Mouse (Mus musculus) layer of hippocampus, postnatal 36 days (tissue): Measurements from ENCODE around the gene Wdr72. TPM values are rescaled to one million over a fixed set of nuclear protein-coding genes. Genes with fewer than 3 reads are reported as not detected.

ENCODE experiments used
- DNase-seq, 2 experiments: peaks; one replicate each; pipeline ENCODE4 v3.0.0; 2022
- total RNA-seq, 2 experiments: library from RNA; stranded (reverse); gene quantifications; 2 replicates each; pipeline ENCODE4 v1.2.3; 2021

Wdr72 gene
- total RNA-seq: under 1 TPM in 1 of 2 experiments, not detected in 1; 0.28 TPM

DNA sequence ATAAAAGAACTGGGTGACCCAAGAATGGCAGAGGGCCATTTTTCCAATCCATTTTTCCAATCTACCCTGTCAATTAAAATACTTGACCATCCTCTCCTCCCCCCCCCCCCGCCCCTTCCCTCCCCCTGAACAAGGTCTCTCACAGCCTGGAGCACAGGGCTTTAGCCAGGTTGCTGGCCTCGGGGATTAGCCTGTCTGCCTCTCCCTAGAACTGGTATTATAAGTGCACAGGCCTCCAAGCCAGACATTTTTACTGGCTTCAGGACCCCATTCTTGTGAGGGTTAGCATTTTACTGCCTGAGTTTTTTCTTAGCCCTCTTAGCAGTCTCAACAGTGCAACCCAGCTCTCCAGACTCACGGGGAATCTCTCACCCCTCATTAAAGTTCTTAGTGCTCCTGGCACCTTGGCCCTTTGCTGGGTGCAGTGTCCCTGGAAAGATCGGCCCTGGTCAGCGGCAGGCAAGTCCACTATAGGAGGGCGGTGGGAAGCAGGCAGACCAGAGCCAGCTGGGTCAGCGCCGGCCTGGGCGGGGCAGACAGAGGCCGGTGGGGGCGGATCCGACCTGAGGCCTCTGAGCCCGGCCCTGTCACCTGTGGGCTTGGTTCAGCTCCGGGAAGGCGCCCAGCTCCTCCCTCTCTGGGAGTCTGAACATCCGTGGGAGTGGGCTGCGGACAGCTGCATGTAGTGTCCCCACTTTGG is at the start of gene Wdr72:
Wdr72 (plus strand) TSS at position 596 of the 700 bp plus-strand sequence.
- no peak for DNase-seq

DNA sequence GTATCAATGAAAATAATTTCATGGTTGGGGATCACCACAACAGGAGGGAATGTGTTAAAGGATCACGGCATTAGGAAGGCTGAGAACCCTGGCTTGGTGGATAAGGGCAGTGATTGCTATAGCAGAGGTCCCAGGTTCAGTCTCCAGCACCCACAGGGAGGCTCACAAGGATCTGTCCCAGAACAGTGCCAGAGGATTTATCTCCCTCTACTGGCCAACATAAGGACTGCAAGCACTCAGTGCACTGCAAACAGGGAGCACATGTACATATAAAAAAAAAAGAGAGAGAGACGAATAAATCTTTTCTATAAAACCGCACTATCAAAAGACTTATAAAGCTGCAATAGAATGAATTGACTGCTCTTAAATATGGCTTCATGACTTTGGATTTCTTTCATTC is 43.9 kb upstream of the Wdr72 start:
- DNase-seq: no peak

DNA sequence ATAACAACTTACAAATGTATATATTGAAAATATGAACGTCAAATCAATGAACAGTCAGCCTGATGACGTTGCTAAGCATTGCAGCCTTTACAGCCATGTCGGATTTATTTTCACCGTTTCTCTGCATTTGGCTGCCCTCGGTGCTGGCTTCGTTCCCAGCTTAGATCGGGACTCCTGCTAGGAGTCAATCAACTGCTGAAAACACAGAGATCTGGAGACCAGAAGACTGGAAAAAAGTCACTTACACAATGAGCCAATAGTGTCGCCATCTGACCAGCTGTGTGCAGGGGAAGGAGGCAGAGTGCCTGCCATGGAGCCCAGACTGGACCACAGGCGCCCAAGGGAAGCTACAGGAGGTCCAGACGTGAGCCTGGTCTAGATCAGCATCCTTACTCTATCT is 43.4 kb upstream of the Wdr72 start:
- no peak for DNase-seq

DNA sequence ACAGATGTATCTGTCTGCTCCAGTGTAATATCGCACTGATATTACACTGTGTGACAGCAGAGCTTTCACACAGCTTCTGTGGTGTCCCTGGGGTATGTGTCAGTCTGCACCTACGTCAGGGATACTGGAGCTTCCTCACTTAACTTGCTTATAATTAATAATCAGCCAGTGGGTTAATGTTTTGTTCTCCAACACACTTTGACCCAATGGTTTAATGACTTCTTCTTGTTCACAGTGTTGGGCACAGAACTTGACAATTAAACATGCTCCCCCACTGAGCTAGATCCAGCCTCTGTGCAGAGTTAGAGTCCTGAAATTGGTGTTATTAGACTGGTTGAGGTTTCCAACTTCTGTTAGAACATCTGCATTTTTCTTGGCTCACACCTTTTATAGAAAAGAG is 34.2 kb upstream of the Wdr72 start:
- DNase-seq: no peak

GRCm38 (mm10) chr9:74078458-74078857 is 31.7 kb upstream of the Wdr72 start:
- DNase-seq: no peak

- no peak for DNase-seq
These were observed 29.9 kb upstream of the Wdr72 start for GRCm38 (mm10) chr9:74080241-74080640.

GRCm38 (mm10) chr9:74101591-74101990 is 8.6 kb upstream of the Wdr72 start:
- no peak for DNase-seq

- DNase-seq: no peak
These were observed 7.5 kb upstream of the Wdr72 start for GRCm38 (mm10) chr9:74102615-74103014.

GRCm38 (mm10) chr9:74110461-74110816 is 283 bp downstream of the Wdr72 start:
- no peak for DNase-seq

DNA sequence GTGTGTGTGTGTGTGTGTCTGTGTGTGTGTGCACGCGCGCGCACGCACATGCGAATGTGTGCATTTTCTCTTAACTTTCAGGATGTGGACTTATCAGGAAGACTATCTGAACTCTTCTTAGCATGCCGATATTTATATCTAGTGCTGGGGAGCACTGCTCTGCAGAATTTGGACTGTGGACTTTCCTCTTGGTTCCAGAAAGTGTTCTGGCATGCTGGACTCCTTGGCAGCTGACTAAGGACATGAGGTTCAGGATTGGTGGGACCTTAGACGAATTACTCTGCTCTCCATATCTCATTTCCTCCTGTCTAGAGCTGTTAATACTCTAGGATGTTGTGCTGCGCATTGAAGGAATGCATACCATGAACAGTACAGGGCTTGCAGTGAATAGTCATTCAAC is 2.4 kb downstream of the Wdr72 start:
- DNase-seq: no peak

GRCm38 (mm10) chr9:74126222-74126621 is 16.1 kb downstream of the Wdr72 start:
- DNase-seq: no peak

DNA sequence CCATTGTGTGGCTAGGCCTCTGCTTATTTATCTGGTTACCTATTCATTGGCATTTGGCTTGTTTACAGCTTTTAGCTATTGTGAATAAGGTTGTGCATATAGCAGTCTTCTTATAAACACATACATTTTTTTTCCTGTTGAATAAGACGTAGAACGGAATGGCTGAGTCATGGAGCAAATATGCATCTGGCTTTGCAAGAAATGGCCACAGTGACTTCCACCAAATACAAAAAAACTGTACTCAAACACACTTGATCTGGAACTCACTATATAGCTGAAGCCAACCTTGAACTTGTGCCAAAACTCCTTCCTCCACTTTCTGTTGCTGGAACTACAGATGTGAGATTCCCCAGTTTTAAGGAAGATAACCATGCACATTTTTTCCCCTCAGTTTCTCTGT is 23.9 kb downstream of the Wdr72 start:
- no peak for DNase-seq

DNA sequence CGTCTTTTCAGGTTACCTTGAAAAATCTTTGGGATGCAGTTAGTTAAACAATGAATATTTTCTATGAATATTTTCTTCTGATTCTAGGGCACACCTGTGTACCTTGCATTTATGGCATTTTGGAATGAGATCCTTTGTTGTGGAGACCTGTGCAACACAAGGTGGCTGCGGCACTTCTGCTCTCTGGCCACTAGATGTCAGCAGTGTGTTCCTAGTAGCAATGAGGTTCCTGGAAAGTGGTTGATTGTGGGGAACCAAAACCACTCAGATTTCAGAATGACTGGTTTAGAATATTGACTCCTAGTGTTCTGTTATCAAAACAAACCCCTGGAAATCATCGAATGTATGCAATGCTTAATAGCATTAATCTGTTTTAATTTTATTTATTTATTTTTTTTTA is 31.7 kb downstream of the Wdr72 start:
- DNase-seq: peak; percentile 58 to 63

GRCm38 (mm10) chr9:74142705-74143104 is 32.5 kb downstream of the Wdr72 start:
- DNase-seq: no peak

DNA sequence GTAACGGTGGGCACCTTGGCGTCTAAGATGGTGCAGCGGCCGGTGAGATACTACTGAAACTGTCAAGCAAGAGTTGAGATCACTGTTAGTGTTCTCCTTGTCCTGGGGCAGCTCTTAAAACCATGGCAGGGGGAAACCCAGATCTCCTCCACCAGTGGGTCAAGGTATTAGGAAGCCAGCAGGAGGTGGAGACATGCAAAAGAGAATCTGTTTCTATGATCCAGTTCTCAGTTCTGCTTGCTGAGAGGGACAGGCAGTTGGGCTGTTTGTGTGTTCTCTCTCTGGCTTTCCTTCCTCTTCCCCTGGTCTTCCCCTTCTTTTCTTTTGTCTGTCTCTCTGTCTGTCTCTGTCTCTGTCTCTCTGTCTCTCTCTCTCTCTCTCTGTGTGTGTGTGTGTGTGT is 35.0 kb downstream of the Wdr72 start:
- no peak for DNase-seq

GRCm38 (mm10) chr9:74148306-74148705 is 38.1 kb downstream of the Wdr72 start:
- no peak for DNase-seq

DNA sequence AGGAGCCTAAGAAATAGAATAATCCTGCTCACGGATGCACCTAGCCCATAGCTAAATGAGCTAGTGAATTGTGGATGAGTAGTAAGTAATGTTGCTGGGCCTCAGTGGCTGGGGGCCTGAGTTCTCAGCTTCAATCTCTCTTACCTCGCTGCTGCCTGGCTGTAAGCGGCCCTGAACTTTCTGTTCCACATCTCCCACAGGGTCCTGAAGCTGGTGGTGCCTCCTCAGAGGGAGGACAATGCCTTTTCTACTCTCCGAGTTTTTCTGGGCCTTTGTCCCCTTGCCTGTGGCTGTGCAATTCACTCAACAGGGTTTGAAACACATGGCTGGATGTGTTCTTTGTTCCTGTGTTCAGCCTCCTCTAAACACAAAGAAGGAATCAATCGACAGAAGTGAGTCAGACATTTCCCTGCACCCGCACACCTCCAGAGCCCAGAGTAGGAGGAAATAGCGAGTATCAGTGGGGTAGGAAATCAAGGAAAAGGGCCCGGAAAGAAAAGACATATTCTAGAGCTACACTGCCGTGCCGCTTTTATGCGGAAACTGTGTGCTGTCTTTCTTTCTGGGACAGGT is 50.3 kb downstream of the Wdr72 start:
- no peak for DNase-seq

- no peak for DNase-seq
These were observed 55.5 kb downstream of the Wdr72 start for GRCm38 (mm10) chr9:74165697-74166096.

DNA sequence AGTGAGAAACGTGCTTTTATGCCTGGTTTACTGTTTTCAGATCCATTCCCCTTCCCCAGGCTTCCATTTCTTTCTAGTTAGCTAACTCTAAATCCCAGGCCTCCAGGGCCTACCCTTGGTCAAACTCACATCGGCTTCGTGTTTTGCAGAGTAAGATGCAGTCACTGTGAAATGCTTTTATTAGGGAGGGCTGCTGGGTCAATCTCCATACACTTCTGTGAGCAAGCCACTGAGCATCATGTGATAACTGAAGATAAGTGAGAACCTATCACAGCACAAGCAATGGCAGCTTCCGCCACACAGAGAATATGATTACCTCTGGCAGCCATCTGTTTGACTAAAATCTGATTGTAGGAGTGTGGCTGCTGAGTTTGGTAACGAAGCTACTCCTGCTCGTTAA is 59.7 kb downstream of the Wdr72 start:
- no peak for DNase-seq

DNA sequence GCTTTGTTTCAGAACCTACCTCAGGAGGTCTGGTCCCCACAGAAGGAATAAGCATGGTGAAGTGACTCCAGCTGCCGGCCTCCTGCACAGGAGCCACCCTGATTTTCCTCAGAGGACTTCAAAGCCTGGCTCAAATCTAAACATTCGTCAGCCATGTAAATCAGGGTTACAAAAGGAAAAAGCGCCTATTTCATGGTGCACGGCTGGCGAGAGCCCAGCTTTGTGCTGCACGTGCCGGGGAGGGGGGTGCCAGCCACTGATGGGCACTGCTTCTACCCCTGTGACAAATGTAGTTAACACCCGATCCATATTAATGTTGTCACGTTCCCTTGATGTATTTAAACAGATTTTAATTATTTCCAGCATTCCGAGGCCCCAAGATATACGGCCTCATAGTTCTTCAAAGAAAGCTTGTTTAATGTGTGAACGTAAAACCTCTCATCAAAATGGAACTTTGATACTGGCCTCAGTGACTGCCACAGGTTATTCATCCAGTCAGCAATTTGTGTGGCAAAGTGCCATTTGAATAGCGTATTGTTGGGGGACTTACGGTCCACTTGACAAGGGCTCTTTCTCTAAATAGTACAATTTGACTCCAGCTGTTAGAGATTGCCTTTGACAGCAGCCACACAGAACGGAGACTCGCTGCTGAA is 76.7 kb downstream of the Wdr72 start:
- no peak for DNase-seq

GRCm38 (mm10) chr9:74187401-74188029 is 77.4 kb downstream of the Wdr72 start:
- DNase-seq: no peak

DNA sequence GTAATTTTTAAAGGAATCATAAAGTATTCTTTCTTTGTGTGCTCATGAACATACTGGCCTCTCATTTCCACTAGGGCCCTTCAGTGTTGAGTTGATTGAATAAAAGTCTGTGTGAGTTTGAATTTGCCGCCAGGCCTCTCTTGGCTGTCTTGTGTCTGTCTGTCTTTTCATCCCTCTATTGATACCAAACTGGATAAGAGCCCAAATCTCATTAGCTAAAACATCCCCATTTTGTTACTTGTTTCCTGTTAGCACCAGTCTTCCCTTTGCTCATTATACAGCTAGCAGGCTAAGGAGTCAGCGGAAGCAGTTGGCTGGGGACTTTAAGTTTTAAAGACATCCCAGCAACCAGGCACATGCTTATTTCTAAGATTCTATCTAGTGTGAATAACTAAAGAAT is 84.7 kb downstream of the Wdr72 start:
- no peak for DNase-seq

GRCm38 (mm10) chr9:74228272-74228671 is 118.1 kb downstream of the Wdr72 start:
- DNase-seq: no peak

- DNase-seq: no peak
These were observed 131.1 kb downstream of the Wdr72 start for GRCm38 (mm10) chr9:74241292-74241691.
